Mouse (Mus musculus) thymus, postnatal 25 days (tissue): ENCODE results near the gene Gm20388.
A peak's percentile ranks its signal among the peaks of the same experiment; 100 is the strongest.

Experiments
- DNase-seq: peaks from one replicate; pipeline ENCODE4 v3.0.0; 2022

Gm20388 gene

GRCm38 (mm10) chr8:122661138-122661537 is 2750.5 kb downstream of the Gm20388 start:
- DNase-seq, result no peak

GRCm38 (mm10) chr8:122661894-122662293 is 2751.3 kb downstream of the Gm20388 start:
- no peak for DNase-seq

GRCm38 (mm10) chr8:122663106-122663505 is 2752.5 kb downstream of the Gm20388 start:
- DNase-seq, result no peak

GRCm38 (mm10) chr8:122663670-122664069 is 2753.0 kb downstream of the Gm20388 start:
- no peak for DNase-seq

- DNase-seq, result no peak
These were observed 2754.6 kb downstream of the Gm20388 start for GRCm38 (mm10) chr8:122665221-122665620.

GRCm38 (mm10) chr8:122665667-122666316 is 2755.2 kb downstream of the Gm20388 start:
- no peak for DNase-seq

- DNase-seq, result no peak
These were observed 2755.7 kb downstream of the Gm20388 start for GRCm38 (mm10) chr8:122666338-122666764.

GRCm38 (mm10) chr8:122666827-122667226 is 2756.2 kb downstream of the Gm20388 start:
- peak; percentile 71 for DNase-seq

- no peak for DNase-seq
These were observed 2757.2 kb downstream of the Gm20388 start for GRCm38 (mm10) chr8:122667854-122668253.

GRCm38 (mm10) chr8:122669370-122669769 is 2758.7 kb downstream of the Gm20388 start:
- no peak for DNase-seq

GRCm38 (mm10) chr8:122670001-122670400 is 2759.4 kb downstream of the Gm20388 start:
- DNase-seq, result no peak

GRCm38 (mm10) chr8:122670718-122671117 is 2760.1 kb downstream of the Gm20388 start:
- DNase-seq, result no peak

- DNase-seq, result no peak
These were observed 2761.3 kb downstream of the Gm20388 start for GRCm38 (mm10) chr8:122671894-122672293.

GRCm38 (mm10) chr8:122673989-122674388 is 2763.3 kb downstream of the Gm20388 start:
- DNase-seq, result no peak

GRCm38 (mm10) chr8:122674999-122675398 is 2764.4 kb downstream of the Gm20388 start:
- no peak for DNase-seq

GRCm38 (mm10) chr8:122675596-122676420 is 2765.2 kb downstream of the Gm20388 start:
- DNase-seq, result no peak

- peak; percentile 22 for DNase-seq
These were observed 2766.2 kb downstream of the Gm20388 start for GRCm38 (mm10) chr8:122676621-122677480.

GRCm38 (mm10) chr8:122677481-122678021 is 2766.9 kb downstream of the Gm20388 start:
- DNase-seq, result peak; percentile 88

GRCm38 (mm10) chr8:122678061-122678895 is 2767.6 kb downstream of the Gm20388 start:
- peak; percentile 95 for DNase-seq

- DNase-seq, result no peak
These were observed 2768.2 kb downstream of the Gm20388 start for GRCm38 (mm10) chr8:122678896-122679210.

- no peak for DNase-seq
These were observed 2768.8 kb downstream of the Gm20388 start for GRCm38 (mm10) chr8:122679325-122679920.

GRCm38 (mm10) chr8:122680171-122680570 is 2769.5 kb downstream of the Gm20388 start:
- peak; percentile 50 for DNase-seq
